Mouse (Mus musculus) brain, embryonic 14.5 days (tissue): ENCODE results near the gene Gm49403.

Source experiments
- CTCF ChIP-seq: fragments of 200-500 bp; IDR thresholded peaks from 2 replicates; pipeline ENCODE4 v1.5.1; 2012; ENCODE audit warnings: inconsistent platforms, mild to moderate bottlenecking, moderate library complexity, borderline replicate concordance; ENCODE audit not compliant: insufficient read depth, insufficient read length; ENCODE audit errors: extremely low read depth
- POLR2A ChIP-seq: fragments of 200-500 bp; IDR thresholded peaks from 2 replicates; pipeline ENCODE4 v1.6.1; 2012; ENCODE audit warnings: mild to moderate bottlenecking, inconsistent platforms, borderline replicate concordance; ENCODE audit not compliant: poor library complexity, insufficient read depth, insufficient read length, severe bottlenecking; ENCODE audit errors: extremely low read depth

DNA sequence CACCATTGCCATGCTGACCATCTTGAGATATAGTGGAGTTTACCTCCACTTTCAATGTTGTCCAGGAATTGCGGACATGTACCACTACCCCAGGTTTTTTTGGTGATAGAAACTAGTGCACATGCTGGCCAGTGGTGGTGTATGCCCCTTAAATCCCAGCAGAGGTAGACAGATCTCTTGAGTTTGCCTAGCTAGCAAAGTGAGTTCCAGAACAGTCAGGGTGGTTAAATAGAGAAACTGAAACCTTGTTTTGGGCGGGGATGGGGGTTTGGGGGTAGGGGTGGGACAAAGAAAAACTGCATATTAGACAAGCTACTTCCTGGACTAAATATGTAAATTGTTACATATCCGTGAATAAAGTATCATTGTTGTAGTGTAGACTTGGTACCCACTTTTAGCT lies 35.3 kb downstream of the Gm49403 start:
- TF ChIP-seq CTCF (no peak), POLR2A (no peak)
